Mouse (Mus musculus) kidney, postnatal 36 days (tissue): ENCODE measurements around the gene Gm49027.

Source experiments
- DNase-seq, 2 experiments: peaks; one replicate each; pipeline ENCODE4 v3.0.0; 2021 to 2022; ENCODE audit warnings: mixed read lengths in 2 of 2

Gm49027 gene

GRCm38 (mm10) chr5:123499717-123500116, 25.6 kb downstream of the Gm49027 start:
- peak; percentile 13 to 46 for DNase-seq

GRCm38 (mm10) chr5:123489935-123490334, 35.4 kb downstream of the Gm49027 start:
- no peak for DNase-seq

GRCm38 (mm10) chr5:123489112-123489785, 36.0 kb downstream of the Gm49027 start, which contains the start of the genes Lrrc43 and Il31:
Gene Lrrc43 (plus strand): TSS chr5:123489305.
Gene Il31 (minus strand): TSS chr5:123489489.
- no peak for DNase-seq

- no peak for DNase-seq
Observed at GRCm38 (mm10) chr5:123487659-123488395, 37.5 kb downstream of the Gm49027 start.

- DNase-seq = no peak
Observed at GRCm38 (mm10) chr5:123473817-123474216, 51.5 kb downstream of the Gm49027 start.

- no peak for DNase-seq
Observed at GRCm38 (mm10) chr5:123470784-123471400, 54.4 kb downstream of the Gm49027 start.

GRCm38 (mm10) chr5:123464638-123465037, 60.6 kb downstream of the Gm49027 start:
- DNase-seq = no peak
